In the genomic region with DNA sequence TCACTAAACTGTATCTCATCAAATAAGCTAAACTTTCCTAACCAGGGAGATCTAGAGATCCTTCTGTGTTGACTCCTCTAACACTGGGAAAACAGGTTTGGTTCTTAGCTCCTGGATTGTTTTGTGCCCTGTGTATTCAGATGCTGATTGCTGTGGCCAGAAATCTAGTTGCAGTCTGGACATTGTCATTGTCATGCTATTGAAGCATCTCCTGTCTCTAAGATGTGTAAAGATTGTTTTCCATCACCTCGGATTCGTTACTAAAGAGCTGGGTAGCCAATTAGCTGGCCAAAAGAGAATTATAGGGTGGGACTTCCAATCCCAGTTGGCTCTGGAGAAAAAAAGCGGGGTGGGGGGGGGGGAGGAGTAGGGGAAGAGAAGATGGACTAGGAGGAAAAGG, we compare ENCODE assay signal across 25 mouse cellular contexts. TPM values are rescaled to one million over a fixed set of nuclear protein-coding genes. Genes with fewer than 3 reads are reported as not detected.
DNase-seq lines count a peak whose midpoint lies in the region; ATAC-seq and TF ChIP-seq lines count a peak whose summit lies in the region.
"Had no signal": no experiment of that assay in that cellular context is flagged by ENCODE, and none has a peak within 500 bp of the region (broad histone marks: within the 10 kb centered on the region; RNA-seq: fewer than 3 reads in every experiment).

No protein-coding gene starts in this region.

- no peaks in the 10 kb centered on the region for H3K27me3 ChIP-seq in testis, adult 2 months (ENCODE audit: control insufficient read depth, insufficient read depth, low read length)
- no peaks in the 10 kb centered on the region for H3K27me3 ChIP-seq in ES-Bruce4 (ENCODE audit: control insufficient read depth, insufficient read depth, low read length, poor library complexity, severe bottlenecking)
- no peaks in the 10 kb centered on the region for H3K27me3 ChIP-seq in forebrain, embryonic 15.5 days
- H3K27me3 ChIP-seq: embryonic facial prominence, embryonic 15.5 days had no signal

- H3K9me3 ChIP-seq in ES-Bruce4 (replicated peaks; ENCODE audit: control insufficient read depth, insufficient read depth, low read length, poor library complexity, severe bottlenecking) (no peaks in the 10 kb centered on the region), ES-E14 (ENCODE audit: control insufficient read depth, insufficient read depth, low read depth, low read length) (no peaks in the 10 kb centered on the region)
- no peaks in the 10 kb centered on the region for H3K9me3 ChIP-seq in forebrain, embryonic 15.5 days
- H3K9me3 ChIP-seq: embryonic facial prominence, embryonic 13.5 days; embryonic facial prominence, embryonic 15.5 days; forebrain, embryonic 10.5 days; forebrain, embryonic 12.5 days had no signal

- 0 out of 2 replicates have a peak, but pooled peaks have one; percentile 16 for TF ChIP-seq EP300 in ES-Bruce4 (IDR thresholded peaks at IDR 0.05; ENCODE audit: insufficient read depth, low read depth, low read length)

- H3K27ac ChIP-seq in testis, adult 2 months (ENCODE audit: control insufficient read depth, insufficient read depth, low read depth, low read length), result no peak overlapping the region
- peak overlapping the region; percentile 89 for H3K27ac ChIP-seq in ES-Bruce4 (ENCODE audit: insufficient read depth, low read length)
- H3K27ac ChIP-seq in ES-E14 (ENCODE audit: insufficient read depth, low read depth, low read length, poor library complexity, severe bottlenecking), result peak overlapping the region; percentile 77; the same call in 1 of the 2 replicates
- H3K27ac ChIP-seq in forebrain, embryonic 15.5 days (replicated peaks), result no peak overlapping the region
- H3K27ac ChIP-seq: embryonic facial prominence, embryonic 13.5 days; embryonic facial prominence, embryonic 15.5 days; forebrain, embryonic 10.5 days; forebrain, embryonic 12.5 days had no signal

- 48% methylated on average over 3 of the region's 3 CpGs for WGBS in forebrain, embryonic 15.5 days

- ATAC-seq in forebrain, embryonic 15.5 days (replicated peaks), result no peak
- ATAC-seq: forebrain, embryonic 14.5 days; forebrain, postnatal 0 days had no signal

- H3K4me1 ChIP-seq in testis, adult 2 months (ENCODE audit: control insufficient read depth, insufficient read depth, low read length), result peaks cover 6% of the 10 kb centered on the region
- H3K4me1 ChIP-seq in ES-Bruce4 (ENCODE audit: control insufficient read depth, insufficient read depth, low read length), result no peaks in the 10 kb centered on the region
- peaks cover 14 to 16% of the 10 kb centered on the region in 2 experiments for H3K4me1 ChIP-seq in ES-E14 (ENCODE audit: control insufficient read depth in 2 of 2, insufficient read depth in 2 of 2, low read length in 2 of 2, poor library complexity in 1 of 2)
- peaks cover 15% of the 10 kb centered on the region for H3K4me1 ChIP-seq in forebrain, embryonic 15.5 days
- H3K4me1 ChIP-seq: embryonic facial prominence, embryonic 15.5 days had no signal

- no peak for DNase-seq in testis, postnatal 14 days (ENCODE audit: low spot score)
- peak; percentile 76 for DNase-seq in ES-E14 (ENCODE audit: low read depth, low spot score)
- DNase-seq in ZHBTc4 (ENCODE audit: low read depth, low spot score), result peak; percentile 93
- DNase-seq in thymus, postnatal 10 days (ENCODE audit: low spot score in 2 of 2), result no peak
- DNase-seq in adipocyte (ENCODE audit: low spot score), result no peak
- DNase-seq: adrenal gland, adult 8-10 months; adrenal gland, postnatal 14 days; adrenal gland, postnatal 36 days; cerebellum, adult 11-12 months; cerebellum, adult 2 months; cerebellum, adult 9-11 months; cerebellum, postnatal 14 days; cerebellum, postnatal 36 days; embryo, embryonic 11 days; forebrain, postnatal 0 days had no signal

- TF ChIP-seq CTCF in testis, adult 2 months (IDR thresholded peaks at IDR 0.05; ENCODE audit: control insufficient read depth, insufficient read depth, insufficient replicate concordance, low read depth, low read length), result no peak
- no peak for TF ChIP-seq CTCF in ES-Bruce4 (IDR thresholded peaks at IDR 0.05; ENCODE audit: low read depth, low read length)

- no peak for TF ChIP-seq POLR2A in testis, adult 2 months (IDR thresholded peaks at IDR 0.05; ENCODE audit: control insufficient read depth, low read depth, low read length)
- no peak for TF ChIP-seq POLR2A in ES-Bruce4 (IDR thresholded peaks at IDR 0.05; ENCODE audit: insufficient read depth, low read length)

- in situ Hi-C loops in ES-E14 (cut with MboI; ENCODE audit: low sequenced_read_pairs in 2 of 2, unreplicated experiment in 2 of 2), result no loop called here

- peak overlapping the region; percentile 71 for H3K4me3 ChIP-seq in testis, adult 2 months (ENCODE audit: control insufficient read depth, low read depth, low read length)
- H3K4me3 ChIP-seq in ES-Bruce4 (ENCODE audit: low read depth, low read length), result peak overlapping the region; percentile 53
- peak overlapping the region in 1 of 2 experiments; percentile 31; a peak in 1 of 4 replicates for H3K4me3 ChIP-seq in ES-E14 (ENCODE audit: insufficient read depth in 1 of 2, low read depth in 1 of 2, low read length in 2 of 2, poor library complexity in 1 of 2, severe bottlenecking in 1 of 2)
- no peak overlapping the region for H3K4me3 ChIP-seq in forebrain, embryonic 15.5 days
- H3K4me3 ChIP-seq: embryonic facial prominence, embryonic 13.5 days; embryonic facial prominence, embryonic 15.5 days; erythroblast, embryonic 14.5 days; forebrain, embryonic 10.5 days; forebrain, embryonic 12.5 days had no signal

- H3K4me2 ChIP-seq in forebrain, embryonic 15.5 days (replicated peaks), result no peak overlapping the region
- H3K4me2 ChIP-seq: embryonic facial prominence, embryonic 13.5 days; embryonic facial prominence, embryonic 15.5 days; forebrain, embryonic 12.5 days had no signal

- H3K36me3 ChIP-seq in testis, adult 2 months (ENCODE audit: control insufficient read depth, insufficient read depth, low read length), result no peaks in the 10 kb centered on the region
- no peaks in the 10 kb centered on the region for H3K36me3 ChIP-seq in ES-Bruce4 (ENCODE audit: control insufficient read depth, insufficient read depth, low read length, poor library complexity, severe bottlenecking)
- no peaks in the 10 kb centered on the region for H3K36me3 ChIP-seq in ES-E14 (ENCODE audit: control insufficient read depth, insufficient read depth, low read length, poor library complexity, severe bottlenecking)
- no peaks in the 10 kb centered on the region for H3K36me3 ChIP-seq in forebrain, embryonic 15.5 days
- H3K36me3 ChIP-seq: embryonic facial prominence, embryonic 13.5 days; embryonic facial prominence, embryonic 15.5 days; forebrain, embryonic 10.5 days; forebrain, embryonic 12.5 days had no signal

- H3K9ac ChIP-seq in ES-Bruce4 (ENCODE audit: low read depth, poor library complexity, severe bottlenecking) (no peak overlapping the region), ES-E14 (ENCODE audit: insufficient read depth, low read depth, low read length, poor library complexity, severe bottlenecking) (no peak overlapping the region)
- H3K9ac ChIP-seq in forebrain, embryonic 15.5 days (replicated peaks), result no peak overlapping the region
- H3K9ac ChIP-seq: embryonic facial prominence, embryonic 13.5 days; embryonic facial prominence, embryonic 15.5 days; forebrain, embryonic 12.5 days; forebrain, postnatal 0 days had no signal

TF ChIP-seq in ES-E14, 5 proteins besides CTCF, POLR2A, EP300 and RAD21:
- 0 out of 2 replicates have a peak, but pooled peaks have one; percentile 52 for TF ChIP-seq CHD2 (IDR thresholded peaks at IDR 0.05; ENCODE audit: low read depth, low read length)
- no peak for TF ChIP-seq HCFC1 (IDR thresholded peaks at IDR 0.05; ENCODE audit: borderline replicate concordance, insufficient read depth, low read length)
- TF ChIP-seq ZNF384 (IDR thresholded peaks at IDR 0.05; ENCODE audit: low read depth, low read length), result peak; percentile 74
- no peak for TF ChIP-seq ZC3H11A (IDR thresholded peaks at IDR 0.05; ENCODE audit: borderline replicate concordance, low read depth, low read length)

RNA-seq across cellular contexts. Expression of a gene that starts 2.4 kb away (rescaled TPM):
- polyA plus RNA-seq in testis, adult 2 months (2012; rRNA removed), result 163 and 197 TPM in 2 replicates
- polyA plus RNA-seq in ES-Bruce4 (2011; ENCODE audit: insufficient read depth, insufficient read length, low read depth, missing spikeins), result 45.5 and 45.8 TPM in 2 replicates
- 52.0 and 79.7 TPM in 2 replicates for total RNA-seq in ES-E14 (2012; rRNA removed)
- 27.5 and 31.7 TPM in 2 replicates for polyA plus RNA-seq in forebrain, embryonic 15.5 days (2015; fragmentation: Nextera tagmentation; extraction: Ambion mirVana)
- total RNA-seq: MEL had no signal
- polyA plus RNA-seq: erythroblast, embryonic 14.5 days had no signal

Comparison
In these comparisons a context has a peak if more than half of its experiments do, and no peak if none do; other contexts are left out.
1. H3K27ac ChIP-seq: peak in ES-Bruce4 (single experiment) and ES-E14 (single experiment); none in testis, adult 2 months (single experiment) and forebrain, embryonic 15.5 days (single experiment).
2. DNase-seq: peak in ES-E14 (single experiment) and ZHBTc4 (single experiment); none in testis, postnatal 14 days (single experiment), thymus, postnatal 10 days (0 of 2) and adipocyte (single experiment).